Mouse (Mus musculus) G1E-ER4 (cell line): ENCODE data around the gene Klk9. TPM values are rescaled to one million over a fixed set of nuclear protein-coding genes. Genes with fewer than 3 reads are reported as not detected.

Source experiments
- GATA1 ChIP-seq: IDR thresholded peaks from one replicate; pipeline ENCODE4 v1.8.0; 2012; ENCODE audit warnings: low read length, inconsistent platforms
- polyA plus RNA-seq: library from polyadenylated mRNA; stranded (reverse); fragments of >175 nt; gene quantifications from 2 replicates; pipeline ENCODE4 v1.2.3, GENCODE M21; 2012

Klk9 gene
- polyA plus RNA-seq, 1 experiment = not detected

DNA sequence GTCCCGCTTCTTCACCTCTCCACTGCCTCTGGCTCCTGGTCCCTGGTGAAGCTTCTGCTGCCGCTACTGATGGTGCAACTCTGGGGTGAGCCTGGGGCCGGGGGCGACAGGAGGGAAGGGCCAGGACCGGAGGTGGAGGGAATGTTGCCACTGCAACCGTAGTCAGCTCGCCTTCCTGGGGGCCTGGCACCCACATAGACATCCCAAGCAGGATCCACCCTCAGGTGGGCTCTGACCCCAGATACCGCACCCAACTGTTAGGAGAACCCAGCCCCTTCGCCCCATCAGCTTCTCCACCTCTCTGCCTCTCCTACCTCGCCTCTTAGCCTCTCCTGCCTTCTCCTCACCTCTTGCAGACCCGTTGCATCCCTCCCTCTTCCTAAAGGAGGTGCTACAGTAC is 10.2 kb upstream of the Klk9 start:
- no peak for TF ChIP-seq GATA1

DNA sequence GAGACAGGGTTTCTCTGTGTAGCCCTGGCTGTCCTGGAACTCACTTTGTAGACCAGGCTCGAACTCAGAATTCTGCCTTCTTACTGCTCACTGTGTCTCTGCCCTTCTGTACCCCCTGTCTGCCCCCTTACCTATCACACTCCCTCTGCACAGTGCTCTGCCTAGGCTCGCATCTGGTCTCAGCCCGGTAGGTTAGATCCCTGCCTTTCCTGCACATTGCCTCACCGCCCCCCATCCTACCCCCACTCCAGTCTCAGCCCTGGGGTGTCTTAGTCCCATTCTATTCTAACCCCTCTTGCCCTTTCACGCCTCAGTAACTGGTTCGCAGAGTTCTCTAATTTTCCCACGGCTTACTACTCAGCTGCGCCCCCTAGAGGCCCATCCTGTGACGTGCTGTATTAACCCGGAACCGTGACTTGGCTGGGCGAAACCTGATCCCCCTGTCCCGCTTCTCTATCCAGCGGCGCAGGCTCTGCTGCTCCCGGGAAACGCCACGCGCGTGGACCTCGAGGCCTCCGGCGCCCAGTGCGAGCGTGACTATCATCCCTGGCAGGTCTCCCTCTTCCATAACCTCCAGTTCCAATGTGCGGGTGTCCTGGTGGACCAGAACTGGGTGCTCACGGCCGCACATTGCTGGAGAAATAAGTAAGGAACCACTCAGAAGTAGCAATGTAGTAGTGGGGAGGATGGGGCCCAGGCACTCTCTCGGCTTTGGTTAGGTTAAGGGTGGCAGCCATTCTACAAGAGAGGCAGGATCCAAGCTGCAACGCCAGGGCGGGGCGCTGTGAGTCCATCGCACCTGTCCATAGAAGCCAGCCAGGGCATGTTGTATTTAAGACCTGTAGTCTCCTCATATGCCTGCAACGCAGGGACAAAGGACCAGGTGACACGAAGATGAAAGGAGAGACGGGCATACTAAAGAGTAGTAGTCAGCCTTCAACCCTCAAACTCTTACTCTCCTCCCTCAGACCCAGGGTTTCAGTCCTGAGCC is 9.1 kb upstream of the Klk9 start:
- TF ChIP-seq GATA1 = no peak

DNA sequence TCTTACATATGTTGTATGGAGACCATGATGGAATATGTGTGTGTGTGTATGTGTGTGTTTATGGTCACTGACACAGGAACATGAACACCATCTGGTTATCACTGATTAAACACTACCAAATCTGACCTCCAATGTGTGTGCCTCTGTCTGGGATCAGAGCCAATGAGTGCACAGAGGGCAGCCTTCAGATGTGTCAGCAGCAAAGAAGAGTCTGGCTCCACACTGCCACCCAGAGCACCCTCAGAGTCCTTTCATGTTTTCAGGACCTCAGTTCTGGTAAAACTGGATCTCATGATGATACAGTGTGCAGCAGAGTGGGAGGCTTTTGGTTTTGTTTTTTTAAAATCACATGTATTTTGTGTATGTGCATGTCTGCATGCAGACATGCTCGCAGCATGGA is 6.4 kb upstream of the Klk9 start:
- TF ChIP-seq GATA1 = no peak

DNA sequence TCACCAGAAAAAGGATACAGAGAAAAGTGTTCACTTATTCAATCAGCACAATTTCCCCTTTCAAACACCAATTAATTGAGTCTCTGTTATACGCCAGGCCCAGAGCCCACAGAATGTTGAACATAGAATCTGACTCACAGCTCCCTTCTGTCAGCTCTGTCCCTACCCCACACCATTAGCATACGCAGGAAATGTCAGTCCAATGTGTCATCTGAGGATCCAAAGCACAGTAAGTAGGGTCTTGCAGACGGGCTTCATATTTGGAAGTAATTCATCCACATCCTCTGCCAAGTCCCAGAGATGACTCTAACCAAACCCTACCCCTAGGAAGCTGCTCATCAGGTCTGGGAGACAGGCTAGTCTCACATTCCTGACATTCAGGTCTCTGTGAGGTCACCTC is 3.6 kb upstream of the Klk9 start:
- no peak for TF ChIP-seq GATA1

DNA sequence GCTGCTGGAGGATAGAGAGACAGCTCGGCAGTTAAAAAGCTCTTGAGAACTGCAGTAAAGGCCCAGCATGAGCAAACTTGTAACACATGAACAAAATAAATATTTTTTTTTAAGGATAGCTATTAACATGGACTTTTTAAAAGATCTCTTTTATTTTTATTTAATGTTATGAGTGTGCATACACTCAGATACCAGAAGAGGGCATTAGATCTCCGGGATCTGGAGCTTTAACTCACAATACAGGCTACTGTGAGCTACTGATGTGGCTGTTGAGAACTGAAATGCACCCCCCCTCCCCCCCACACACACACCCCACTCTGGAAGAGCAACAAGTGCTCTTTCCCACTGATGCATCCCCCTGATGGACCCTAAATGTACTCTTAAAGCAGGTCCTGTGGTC is 2.4 kb upstream of the Klk9 start:
- TF ChIP-seq GATA1 = no peak

DNA sequence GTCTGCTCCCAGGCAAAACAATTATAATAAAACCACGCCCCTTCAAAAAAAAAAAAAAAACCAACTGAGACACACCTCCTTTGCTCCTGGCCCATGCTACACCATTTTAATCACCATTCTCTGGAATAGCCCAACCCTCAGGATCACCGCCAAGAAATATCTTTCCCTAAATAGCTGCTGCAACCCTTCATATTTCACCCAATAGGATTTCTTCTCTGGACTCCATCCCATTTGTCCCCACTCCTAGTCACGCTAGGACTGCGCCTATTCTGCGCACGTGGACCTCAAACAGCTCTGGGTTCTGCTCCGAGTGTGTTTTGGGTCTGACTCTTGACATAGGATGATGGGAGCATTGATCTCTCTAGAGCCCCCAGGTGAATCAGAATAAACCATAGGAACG is 4.7 kb downstream of the Klk9 start:
- no peak for TF ChIP-seq GATA1

- TF ChIP-seq GATA1 = no peak
Observed at GRCm38 (mm10) chr7:43797333-43797769, 5.7 kb downstream of the Klk9 start, which contains the start of gene Klk8. Gene Klk8, plus strand, starts transcription at chr7:43797577.

DNA sequence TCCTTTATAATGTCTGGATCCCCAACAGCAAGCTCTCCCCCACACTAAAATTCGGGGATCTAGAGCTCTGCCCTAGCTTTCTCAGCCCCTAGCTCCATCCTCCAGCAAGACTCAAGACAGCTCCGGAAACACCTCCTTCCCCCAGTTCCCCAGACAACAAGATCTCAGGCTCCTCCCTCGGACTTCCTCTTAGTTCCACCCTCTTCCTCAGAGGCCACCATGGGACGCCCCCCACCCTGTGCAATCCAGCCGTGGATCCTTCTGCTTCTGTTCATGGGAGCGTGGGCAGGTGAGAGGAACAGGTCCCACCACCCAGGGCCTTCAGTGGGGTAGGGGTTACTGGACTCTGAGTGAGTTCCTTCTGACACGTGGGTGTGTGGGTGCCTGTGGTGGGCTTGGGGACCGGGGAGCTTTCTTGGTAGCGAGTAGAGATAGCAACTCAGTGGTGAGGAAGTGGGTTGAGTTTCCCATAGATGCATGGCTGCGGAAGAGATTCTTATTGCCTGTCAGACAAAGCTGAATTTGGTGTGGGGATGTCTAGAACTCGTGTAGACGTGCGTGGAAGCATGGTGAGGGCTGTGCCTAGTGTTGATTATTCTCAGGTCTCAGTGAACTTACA is 6.3 kb downstream of the Klk9 start:
- TF ChIP-seq GATA1 = no peak

DNA sequence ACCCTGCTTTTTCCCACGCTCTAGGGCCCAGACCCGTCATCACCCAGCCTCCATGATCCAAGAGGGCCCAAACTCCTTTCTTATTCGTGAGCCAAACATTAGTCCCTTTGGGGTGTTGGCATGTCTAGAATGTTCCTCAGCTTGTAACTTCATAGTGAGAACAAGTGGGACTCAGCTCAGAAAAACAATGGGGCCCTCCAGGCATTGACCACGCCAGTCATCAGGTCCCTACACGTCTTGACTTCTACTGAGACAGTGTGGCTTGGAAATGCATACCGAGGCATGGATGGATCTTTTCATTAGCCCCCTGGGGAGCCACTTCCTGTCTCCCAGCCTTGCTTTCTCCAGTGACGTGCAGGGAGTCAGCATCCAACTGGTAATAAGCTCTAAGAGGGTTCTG is 8.2 kb downstream of the Klk9 start:
- TF ChIP-seq GATA1 = no peak

GRCm38 (mm10) chr7:43810994-43811393 is 19.3 kb downstream of the Klk9 start, which contains the start of gene Klk7:
Gene Klk7, plus strand, starts transcription at chr7:43811294.
- no peak for TF ChIP-seq GATA1

DNA sequence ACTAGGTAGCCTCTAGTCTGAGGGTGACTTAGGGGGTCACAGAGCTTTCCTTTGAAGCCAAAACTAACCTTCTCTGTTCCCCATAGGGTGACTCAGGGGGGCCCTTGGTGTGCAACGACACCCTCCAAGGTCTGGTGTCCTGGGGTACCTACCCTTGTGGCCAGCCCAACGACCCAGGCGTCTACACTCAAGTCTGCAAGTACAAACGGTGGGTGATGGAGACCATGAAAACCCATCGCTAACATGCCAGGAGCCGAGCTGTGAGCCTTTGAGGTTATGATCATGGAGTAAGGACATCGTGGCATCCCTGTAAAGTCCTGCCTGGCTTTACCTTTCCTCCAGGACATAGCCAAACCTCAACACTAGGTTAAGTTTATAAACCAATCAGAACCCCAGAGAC is 23.5 kb downstream of the Klk9 start:
- TF ChIP-seq GATA1 = no peak

DNA sequence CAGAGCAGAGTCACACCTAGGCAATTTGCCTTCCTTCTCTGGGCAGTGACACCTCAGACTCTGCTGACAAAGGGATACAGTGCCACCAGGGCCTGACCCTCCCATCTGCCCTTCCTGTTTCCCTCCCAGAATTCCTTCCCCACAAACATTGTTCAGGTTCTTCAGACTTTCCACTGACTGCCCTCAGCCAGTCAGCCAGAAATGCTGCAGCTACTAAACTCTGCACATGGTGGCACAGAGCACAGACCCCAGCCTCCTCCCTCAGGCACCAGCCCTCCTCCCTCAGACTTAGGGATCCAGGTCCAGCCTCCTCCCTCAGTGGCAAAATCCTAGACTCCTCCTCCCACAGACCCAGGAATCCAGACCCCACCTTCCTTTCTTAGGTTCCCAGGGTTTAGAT is 25.1 kb downstream of the Klk9 start:
- no peak for TF ChIP-seq GATA1

GRCm38 (mm10) chr7:43821581-43821980 is 29.9 kb downstream of the Klk9 start:
- no peak for TF ChIP-seq GATA1

DNA sequence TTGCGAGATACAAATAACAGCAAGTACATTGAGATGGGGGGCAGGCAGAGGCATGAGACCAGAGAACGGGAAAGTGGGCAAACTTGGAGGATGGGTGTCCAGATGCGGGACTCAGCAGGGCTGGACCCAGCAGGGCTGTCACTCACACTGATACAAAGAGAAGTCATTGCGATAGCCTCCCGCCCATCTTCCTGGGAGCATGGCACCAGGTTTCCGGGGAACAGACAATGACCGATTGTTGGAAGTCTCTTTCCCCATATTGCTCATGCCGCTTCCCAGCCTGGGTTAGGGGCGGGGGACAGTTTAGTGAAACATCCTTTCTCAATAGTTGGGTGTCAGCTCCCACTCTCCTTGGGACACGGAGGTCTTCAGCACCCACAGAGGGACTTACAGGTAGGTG is 32.5 kb downstream of the Klk9 start, which contains the start of gene Klk6:
TSS of gene Klk6 (plus strand) at position 301 of the 400 bp plus-strand sequence.
- TF ChIP-seq GATA1 = no peak

GRCm38 (mm10) chr7:43826056-43826455 is 34.4 kb downstream of the Klk9 start:
- TF ChIP-seq GATA1 = no peak

DNA sequence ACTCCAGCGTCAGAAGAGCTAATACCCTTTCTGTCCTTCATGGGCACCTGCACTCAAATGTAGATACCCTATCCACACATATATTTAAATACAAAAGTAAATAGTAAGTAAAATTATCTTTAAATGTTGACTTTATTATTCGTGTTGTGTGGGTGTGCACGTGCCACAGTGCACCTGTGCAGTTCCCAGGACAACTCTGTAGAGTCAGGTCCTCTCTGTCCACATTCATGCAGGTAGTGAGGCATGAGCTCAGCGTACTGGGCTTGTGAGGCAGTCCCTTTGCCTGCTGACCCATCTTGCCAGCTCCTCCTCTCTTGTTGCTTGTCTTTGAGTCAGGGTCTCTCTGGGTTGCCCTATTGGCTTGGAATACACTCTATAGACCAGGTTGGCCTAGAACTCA is 36.0 kb downstream of the Klk9 start:
- no peak for TF ChIP-seq GATA1
